Mouse (Mus musculus) myocyte (in vitro differentiated cells): ENCODE measurements around the gene Cln5. TPM values are rescaled to one million over a fixed set of nuclear protein-coding genes. Genes with fewer than 3 reads are reported as not detected.

Experiments used
- H3K27me3 ChIP-seq: one replicate; pipeline ENCODE4 v1.6.1; 2011; ENCODE audit not compliant: control insufficient read depth, insufficient read depth, insufficient read length
- H3K36me3 ChIP-seq: one replicate; pipeline ENCODE4 v1.6.1; 2011; ENCODE audit not compliant: control insufficient read depth, insufficient read depth
- H3K4me2 ChIP-seq: one replicate; pipeline ENCODE4 v1.6.1; 2011; ENCODE audit warnings: low read depth, control low read depth
- H3K4me3 ChIP-seq: one replicate; pipeline ENCODE4 v1.5.1; 2011; ENCODE audit warnings: mild to moderate bottlenecking, control low read depth, moderate library complexity
- H3K79me2 ChIP-seq: one replicate; pipeline ENCODE4 v1.6.1; 2011; ENCODE audit not compliant: control insufficient read depth, insufficient read depth
- H3ac ChIP-seq: one replicate; pipeline ENCODE4 v1.6.1; 2011; ENCODE audit not compliant: control insufficient read depth, insufficient read length
- CEBPB ChIP-seq: IDR thresholded peaks from 2 replicates; pipeline ENCODE4 v1.6.1; 2011; ENCODE audit warnings: mild to moderate bottlenecking, moderate library complexity; ENCODE audit not compliant: poor library complexity, insufficient read depth, severe bottlenecking
- E2F4 ChIP-seq: IDR thresholded peaks from one replicate; pipeline ENCODE4 v1.6.1; 2011; ENCODE audit warnings: mild to moderate bottlenecking, control low read depth, moderate library complexity; ENCODE audit not compliant: insufficient read depth
- MAX ChIP-seq: IDR thresholded peaks from one replicate; pipeline ENCODE4 v1.6.1; 2011; ENCODE audit warnings: low read depth, mild to moderate bottlenecking, control low read depth
- MYOD1 ChIP-seq, 3 experiments: IDR thresholded peaks; one replicate each; pipeline ENCODE4 v1.6.1; 2011; ENCODE audit warnings: control low read depth in 2 of 3, low read depth in 2 of 3, mild to moderate bottlenecking in 2 of 3, moderate library complexity in 1 of 3; ENCODE audit not compliant: insufficient read length in 2 of 3, control insufficient read depth in 1 of 3
- MYOG ChIP-seq, 3 experiments: IDR thresholded peaks; one replicate each; pipeline ENCODE4 v1.6.1; 2011; ENCODE audit warnings: control low read depth in 2 of 3, low read depth in 2 of 3, mild to moderate bottlenecking in 2 of 3; ENCODE audit not compliant: insufficient read length in 2 of 3, control insufficient read depth in 1 of 3, insufficient read depth in 1 of 3
- POLR2A ChIP-seq: IDR thresholded peaks from one replicate; pipeline ENCODE4 v1.6.1; 2011; ENCODE audit warnings: low read depth, mild to moderate bottlenecking, control low read depth, moderate library complexity; ENCODE audit not compliant: insufficient read length
- POLR2AphosphoS2 ChIP-seq: IDR thresholded peaks from one replicate; pipeline ENCODE4 v1.6.1; 2011; ENCODE audit warnings: low read depth, control low read depth; ENCODE audit not compliant: insufficient read length
- REST ChIP-seq: IDR thresholded peaks from one replicate; pipeline ENCODE4 v1.6.1; 2011; ENCODE audit warnings: mild to moderate bottlenecking, control low read depth, moderate library complexity; ENCODE audit not compliant: insufficient read depth, insufficient read length
- SRF ChIP-seq: IDR thresholded peaks from one replicate; pipeline ENCODE4 v1.6.1; 2011; ENCODE audit warnings: low read depth; ENCODE audit not compliant: control insufficient read depth, insufficient read length
- TCF12 ChIP-seq: IDR thresholded peaks from one replicate; pipeline ENCODE4 v1.6.1; 2011; ENCODE audit warnings: mild to moderate bottlenecking, control low read depth; ENCODE audit not compliant: poor library complexity, insufficient read depth, severe bottlenecking
- TCF3 ChIP-seq: IDR thresholded peaks from one replicate; pipeline ENCODE4 v1.6.1; 2011; ENCODE audit warnings: low read depth, control low read depth; ENCODE audit not compliant: insufficient read length
- USF1 ChIP-seq: IDR thresholded peaks from one replicate; pipeline ENCODE4 v1.6.1; 2011; ENCODE audit warnings: low read depth, mild to moderate bottlenecking, control low read depth, moderate library complexity
- polyA plus RNA-seq: library from polyadenylated mRNA; unstranded; fragments of >200 nt; fragmentation: generic; extraction: Trizol; gene quantifications from one replicate; pipeline ENCODE4 v1.2.1, GENCODE M21; 2012; ENCODE audit warnings: missing spikeins

The Cln5 gene
- polyA plus RNA-seq, 1 experiment, result 20.6 TPM

DNA sequence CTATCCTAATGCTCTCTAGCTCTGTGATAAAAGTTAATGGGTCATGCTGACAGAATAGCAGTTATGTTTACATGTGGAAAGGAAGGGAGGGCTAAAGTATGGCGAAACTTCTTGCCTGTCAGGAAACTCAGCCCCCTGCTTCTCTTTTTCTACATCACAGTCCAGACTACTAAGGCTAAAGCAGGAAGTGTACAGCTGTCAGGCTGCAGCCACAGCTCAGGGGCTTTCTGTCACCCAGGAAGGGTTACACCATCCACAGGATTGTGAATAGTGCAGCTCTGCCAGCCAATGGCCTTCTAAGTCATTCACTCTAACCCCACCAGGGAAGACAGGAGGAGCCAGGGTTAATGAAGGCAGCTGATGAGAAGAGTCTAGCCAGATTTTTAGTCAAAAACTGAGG lies 11.0 kb upstream of the Cln5 start:
- no peaks in the 10 kb centered on the region for H3K36me3 ChIP-seq
- no peak overlapping the region for H3K4me2 ChIP-seq
- no peaks in the 10 kb centered on the region for H3K79me2 ChIP-seq
- TF ChIP-seq MAX, result no peak
- TF ChIP-seq SRF, result no peak
- TF ChIP-seq POLR2AphosphoS2, result no peak
- no peak for TF ChIP-seq MYOD1 (IDR thresholded peaks at IDR 0.05; ENCODE audit: control insufficient read depth in 1 of 3, insufficient read length in 2 of 3, low read depth in 2 of 3)
- no peak for TF ChIP-seq REST
- TF ChIP-seq CEBPB, result no peak
- TF ChIP-seq TCF3, result no peak
- TF ChIP-seq E2F4, result no peak
- TF ChIP-seq USF1, result no peak
- no peak for TF ChIP-seq POLR2A
- no peak for TF ChIP-seq TCF12
- no peak for TF ChIP-seq MYOG (IDR thresholded peaks at IDR 0.05; ENCODE audit: control insufficient read depth in 1 of 3, insufficient read depth in 1 of 3, insufficient read length in 2 of 3, low read depth in 2 of 3)
- no peak overlapping the region for H3K4me3 ChIP-seq
- H3ac ChIP-seq, result no peak overlapping the region
- H3K27me3 ChIP-seq, result no peaks in the 10 kb centered on the region

DNA sequence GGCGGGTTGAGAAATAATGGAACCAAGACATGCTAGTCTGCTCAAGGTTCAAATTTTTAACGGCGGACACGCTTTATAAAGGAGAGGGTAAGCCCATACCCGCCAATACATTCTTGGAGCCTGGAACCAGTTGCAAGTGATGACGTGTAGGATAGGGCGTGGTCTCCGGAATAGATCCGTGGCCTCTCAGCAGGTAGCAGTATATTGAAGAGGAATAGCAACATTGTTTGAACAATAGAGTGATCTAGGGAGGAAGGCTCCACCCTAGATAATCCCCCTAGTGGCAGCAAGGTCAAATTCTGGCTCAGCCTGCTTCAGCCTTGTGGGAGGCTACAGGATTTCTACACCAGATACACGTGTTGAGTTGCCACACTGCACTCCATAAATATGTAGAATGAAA lies 10.5 kb upstream of the Cln5 start:
- Histone ChIP-seq H3K27me3 (no peaks in the 10 kb centered on the region), H3K4me2 (no peak overlapping the region), H3ac (no peak overlapping the region), H3K79me2 (no peaks in the 10 kb centered on the region), H3K4me3 (no peak overlapping the region), H3K36me3 (no peaks in the 10 kb centered on the region)
- no peak for TF ChIP-seq REST
- no peak for TF ChIP-seq MYOG (IDR thresholded peaks at IDR 0.05; ENCODE audit: control insufficient read depth in 1 of 3, insufficient read depth in 1 of 3, insufficient read length in 2 of 3, low read depth in 2 of 3)
- TF ChIP-seq MAX, result no peak
- no peak for TF ChIP-seq USF1
- no peak for TF ChIP-seq TCF3
- TF ChIP-seq POLR2AphosphoS2, result no peak
- no peak for TF ChIP-seq E2F4
- TF ChIP-seq TCF12, result no peak
- TF ChIP-seq POLR2A, result no peak
- no peak for TF ChIP-seq MYOD1 (IDR thresholded peaks at IDR 0.05; ENCODE audit: control insufficient read depth in 1 of 3, insufficient read length in 2 of 3, low read depth in 2 of 3)
- no peak for TF ChIP-seq SRF
- TF ChIP-seq CEBPB, result no peak

DNA sequence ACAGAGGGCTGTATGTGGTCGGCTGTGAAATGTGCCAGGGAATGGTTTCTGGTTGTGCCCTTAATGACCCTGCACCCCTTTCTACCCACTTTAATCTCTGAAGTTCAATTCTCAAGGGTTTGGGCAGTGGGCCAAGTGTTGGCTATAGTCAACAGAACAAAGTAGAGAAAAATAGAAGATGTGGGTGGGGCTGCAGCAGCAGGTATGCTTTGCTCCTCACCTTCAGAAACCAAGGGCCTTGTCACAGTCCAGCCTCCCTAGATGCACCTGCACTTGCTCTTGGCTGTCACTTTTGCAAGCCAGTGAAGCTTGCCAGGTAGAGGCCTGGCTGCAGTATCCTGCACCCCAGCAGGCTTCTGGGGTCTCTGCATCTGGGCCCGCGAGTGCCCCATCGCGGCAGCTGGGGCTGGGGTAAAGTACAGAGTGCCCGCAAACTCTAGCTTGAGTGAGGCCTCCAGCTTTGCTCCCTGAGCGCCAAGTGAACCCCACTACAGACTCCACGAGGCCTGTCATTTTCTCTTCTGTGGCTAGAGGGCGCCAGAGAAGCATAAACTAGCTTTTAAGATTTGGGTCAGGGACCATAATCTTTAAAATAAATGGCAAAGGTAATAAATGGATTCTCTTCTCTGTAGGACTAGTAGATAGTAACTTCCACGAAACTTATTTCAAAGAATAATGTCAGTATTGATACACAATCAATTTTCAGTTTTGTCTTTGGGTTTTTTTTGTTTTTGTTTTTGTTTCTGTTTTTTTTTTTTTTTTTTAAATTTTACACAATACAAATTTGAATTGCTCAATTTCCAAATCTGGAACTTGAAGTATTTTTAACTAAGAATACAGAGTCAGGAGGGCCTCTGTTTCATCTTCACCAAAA lies 4.5 kb upstream of the Cln5 start:
- Histone ChIP-seq H3ac (no peak overlapping the region), H3K36me3 (no peaks in the 10 kb centered on the region), H3K27me3 (no peaks in the 10 kb centered on the region), H3K79me2 (no peaks in the 10 kb centered on the region), H3K4me2 (no peak overlapping the region), H3K4me3 (no peak overlapping the region)
- TF ChIP-seq REST (no peak), E2F4 (no peak), TCF12 (no peak)

- no peak for TF ChIP-seq POLR2A
- TF ChIP-seq MAX, result no peak
- no peak for TF ChIP-seq E2F4
- no peak for TF ChIP-seq REST
- no peak for TF ChIP-seq SRF
- no peak for TF ChIP-seq TCF3
- no peak for TF ChIP-seq TCF12
- TF ChIP-seq CEBPB, result no peak
- TF ChIP-seq USF1, result no peak
- Histone ChIP-seq H3K4me3 (peak overlapping the region; percentile 47), H3K27me3 (no peaks in the 10 kb centered on the region), H3K79me2 (no peaks in the 10 kb centered on the region), H3K36me3 (peaks cover 11% of the 10 kb centered on the region), H3ac (peak overlapping the region; percentile 30), H3K4me2 (peak overlapping the region; percentile 77)
Observed at GRCm38 (mm10) chr14:103069465-103069863, 552 bp upstream of the Cln5 start.

DNA sequence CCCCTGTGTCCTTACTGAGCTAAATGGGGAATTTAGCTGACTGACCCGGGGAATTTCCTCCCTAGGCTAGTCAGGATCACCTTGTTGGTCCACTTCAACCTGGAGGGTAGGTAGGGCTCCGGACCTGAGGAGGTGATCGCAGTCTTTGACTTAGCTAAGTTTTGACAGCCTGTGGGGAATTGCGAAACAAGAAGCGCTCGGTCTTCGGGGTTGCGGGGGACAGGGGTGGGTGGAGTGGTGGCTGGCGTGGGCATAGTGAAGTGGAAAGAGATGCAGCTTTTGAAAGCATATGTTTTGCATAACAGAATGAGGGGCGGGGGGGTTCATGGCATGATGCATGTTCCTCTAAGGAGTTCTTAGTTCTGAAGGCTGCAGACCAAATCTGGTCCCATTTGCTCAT lies 774 bp downstream of the Cln5 start:
- Histone ChIP-seq H3K4me2 (peak overlapping the region; percentile 93), H3K79me2 (no peaks in the 10 kb centered on the region)
- TF ChIP-seq REST (no peak), TCF3 (no peak), MYOG (IDR thresholded peaks at IDR 0.05; ENCODE audit: control insufficient read depth in 1 of 3, insufficient read depth in 1 of 3, insufficient read length in 2 of 3, low read depth in 2 of 3) (no peak), USF1 (no peak), POLR2AphosphoS2 (no peak), SRF (no peak), POLR2A (no peak), TCF12 (no peak), MAX (no peak), E2F4 (no peak), MYOD1 (IDR thresholded peaks at IDR 0.05; ENCODE audit: control insufficient read depth in 1 of 3, insufficient read length in 2 of 3, low read depth in 2 of 3) (no peak), CEBPB (no peak)

More for the DNA sequence above, 774 bp downstream of the Cln5 start:
- Histone ChIP-seq H3K4me3 (peak overlapping the region; percentile 47), H3K36me3 (peaks cover 19% of the 10 kb centered on the region), H3ac (peak overlapping the region; percentile 30), H3K27me3 (no peaks in the 10 kb centered on the region)
